Mouse (Mus musculus): ENCODE measurements at regions not wholly inside any gene's neighbourhood (a gene's known extent, or its start where the extent isn't known, plus 50 kb on each side); places are given as distances from the start of the nearest gene placed in this dataset.

DNA sequence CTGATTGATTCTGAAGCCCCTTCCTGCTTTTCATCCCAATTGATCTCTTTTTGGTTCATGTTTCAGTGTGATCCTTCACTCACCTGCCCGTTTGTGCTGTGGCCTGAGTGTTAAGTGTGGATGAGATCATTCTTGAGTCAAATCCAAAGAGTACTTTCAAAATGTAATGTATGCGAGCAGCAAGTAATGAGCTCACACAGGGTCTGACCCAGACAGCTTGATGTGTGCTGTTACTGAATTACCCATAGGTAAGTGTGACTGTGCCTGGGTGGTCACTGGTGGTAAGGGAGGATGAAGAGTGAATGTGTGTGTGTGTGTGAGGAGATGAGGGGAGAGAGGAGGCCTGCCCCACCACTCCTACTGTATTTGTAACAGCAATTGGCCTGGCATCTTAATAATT, 151.4 kb downstream of the Twistnb start:
- ATAC-seq (ENCODE audit: insufficient number of reproducible peaks, insufficient read depth, low FRiP score, low read depth): no peak
- Histone ChIP-seq H3K4me3 (ENCODE audit: low read depth, low read length) (no peak overlapping the region), H3K9ac (replicated peaks; ENCODE audit: low read depth, low read length) (no peak overlapping the region), H3K4me1 (ENCODE audit: control insufficient read depth, insufficient read depth, low read length) (no peaks in the 10 kb centered on the region), H3K27me3 (ENCODE audit: control insufficient read depth, insufficient read depth, low read length) (no peaks in the 10 kb centered on the region), H3K36me3 (ENCODE audit: control insufficient read depth, insufficient read depth, low read length) (no peaks in the 10 kb centered on the region), H3K27ac (ENCODE audit: low read length) (no peak overlapping the region), H3K9me3 (ENCODE audit: control insufficient read depth, low read depth, low read length) (no peaks in the 10 kb centered on the region), H3K4me2 (replicated peaks; ENCODE audit: low read depth, low read length) (no peak overlapping the region)
- 62% methylated on average over 2 of the region's 2 CpGs for WGBS

DNA sequence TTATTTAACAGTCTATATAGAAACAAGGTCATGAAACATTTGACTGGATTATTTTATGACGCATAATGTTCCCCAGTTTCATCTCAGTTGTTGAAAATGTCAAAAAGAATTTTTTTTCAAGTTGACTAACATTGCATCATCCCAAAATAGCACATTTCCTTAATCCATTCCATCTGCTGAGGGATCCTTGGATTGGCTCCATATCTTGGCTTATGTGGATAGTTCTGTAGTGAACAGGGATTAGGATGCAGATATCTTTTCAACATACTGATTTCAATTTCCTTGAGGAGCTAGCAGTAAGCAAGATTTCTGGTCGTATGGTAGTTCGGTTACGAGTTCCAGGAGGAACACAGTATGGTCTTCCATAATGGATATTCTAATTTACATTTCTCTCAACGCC, 161.6 kb downstream of the Twistnb start:
- Histone ChIP-seq H3K27ac (ENCODE audit: low read length) (no peak overlapping the region), H3K4me3 (ENCODE audit: low read depth, low read length) (no peak overlapping the region), H3K9me3 (ENCODE audit: control insufficient read depth, low read depth, low read length) (no peaks in the 10 kb centered on the region), H3K36me3 (ENCODE audit: control insufficient read depth, insufficient read depth, low read length) (no peaks in the 10 kb centered on the region), H3K9ac (replicated peaks; ENCODE audit: low read depth, low read length) (no peak overlapping the region), H3K4me1 (ENCODE audit: control insufficient read depth, insufficient read depth, low read length) (no peaks in the 10 kb centered on the region), H3K27me3 (ENCODE audit: control insufficient read depth, insufficient read depth, low read length) (no peaks in the 10 kb centered on the region), H3K4me2 (replicated peaks; ENCODE audit: low read depth, low read length) (no peak overlapping the region)
- WGBS: 68% methylated on average over 5 of the region's 5 CpGs
- no peak for ATAC-seq (ENCODE audit: insufficient number of reproducible peaks, insufficient read depth, low FRiP score, low read depth)

DNA sequence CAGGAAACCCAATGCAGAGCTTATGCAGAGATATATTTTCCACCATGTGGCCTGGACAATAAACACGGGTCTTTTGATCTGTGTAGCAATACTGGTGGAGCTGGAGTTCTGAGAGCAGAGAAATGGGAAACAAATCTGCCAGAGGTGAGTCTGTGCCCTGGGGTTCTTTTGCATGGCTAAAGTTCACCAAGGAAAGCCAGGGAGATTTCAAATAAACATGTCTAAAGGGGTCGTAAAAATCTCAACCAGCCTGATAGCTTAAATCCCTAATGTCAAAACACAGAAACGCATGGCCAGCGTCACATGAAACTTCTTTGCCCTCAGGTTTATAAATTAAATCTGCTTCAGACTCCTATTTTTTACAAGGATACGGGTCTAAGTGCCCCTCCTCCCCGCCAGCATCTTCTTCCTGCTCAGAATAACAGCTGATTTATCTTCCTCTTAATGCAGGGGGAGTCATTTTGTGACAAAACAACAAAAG, 163.0 kb downstream of the Twistnb start:
- Histone ChIP-seq H3K4me3 (ENCODE audit: low read depth, low read length) (peak overlapping the region; percentile 16; the same call in 1 of the 2 replicates), H3K4me1 (ENCODE audit: control insufficient read depth, insufficient read depth, low read length) (no peaks in the 10 kb centered on the region), H3K9ac (replicated peaks; ENCODE audit: low read depth, low read length) (no peak overlapping the region), H3K36me3 (ENCODE audit: control insufficient read depth, insufficient read depth, low read length) (no peaks in the 10 kb centered on the region), H3K4me2 (replicated peaks; ENCODE audit: low read depth, low read length) (peak overlapping the region; percentile 36), H3K9me3 (ENCODE audit: control insufficient read depth, low read depth, low read length) (no peaks in the 10 kb centered on the region), H3K27me3 (ENCODE audit: control insufficient read depth, insufficient read depth, low read length) (no peaks in the 10 kb centered on the region), H3K27ac (ENCODE audit: low read length) (peak overlapping the region; percentile 45; the same call in 1 of the 2 replicates)
- peak; percentile 37; the same call in 1 of the 2 replicates for ATAC-seq (ENCODE audit: insufficient number of reproducible peaks, insufficient read depth, low FRiP score, low read depth)
- WGBS: 14% methylated on average over 6 of the region's 6 CpGs

DNA sequence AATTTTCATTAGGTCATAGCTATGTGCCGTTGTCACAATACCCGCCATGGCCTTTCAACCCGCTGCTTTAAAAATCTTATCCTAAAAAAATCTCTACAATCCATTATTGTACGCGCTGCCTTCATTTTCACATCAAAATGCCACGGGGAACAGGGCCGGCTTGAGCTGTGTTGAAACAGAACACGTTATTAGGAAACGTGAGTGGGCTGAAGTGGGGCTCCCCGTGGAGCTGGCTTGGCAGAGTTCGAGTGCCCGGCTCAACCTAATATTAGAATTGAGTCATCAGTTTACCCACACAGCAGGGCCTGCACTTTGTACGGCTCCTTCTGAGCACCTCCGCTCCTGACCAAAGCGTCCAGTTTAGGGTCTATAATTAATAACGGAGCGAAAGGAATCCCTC, 163.5 kb downstream of the Twistnb start:
- peak overlapping the region; percentile 39; the same call in 1 of the 2 replicates for H3K27ac ChIP-seq (ENCODE audit: low read length)
- peak overlapping the region; percentile 36 for H3K4me2 ChIP-seq (replicated peaks; ENCODE audit: low read depth, low read length)
- no peak for ATAC-seq (ENCODE audit: insufficient number of reproducible peaks, insufficient read depth, low FRiP score, low read depth)
- no peaks in the 10 kb centered on the region for H3K4me1 ChIP-seq (ENCODE audit: control insufficient read depth, insufficient read depth, low read length)
- H3K4me3 ChIP-seq (ENCODE audit: low read depth, low read length): peak overlapping the region; percentile 16; the same call in 1 of the 2 replicates
- no peaks in the 10 kb centered on the region for H3K27me3 ChIP-seq (ENCODE audit: control insufficient read depth, insufficient read depth, low read length)
- no peak overlapping the region for H3K9ac ChIP-seq (replicated peaks; ENCODE audit: low read depth, low read length)
- no peaks in the 10 kb centered on the region for H3K9me3 ChIP-seq (ENCODE audit: control insufficient read depth, low read depth, low read length)
- no peaks in the 10 kb centered on the region for H3K36me3 ChIP-seq (ENCODE audit: control insufficient read depth, insufficient read depth, low read length)
- WGBS: 26% methylated on average over 17 of the region's 17 CpGs

DNA sequence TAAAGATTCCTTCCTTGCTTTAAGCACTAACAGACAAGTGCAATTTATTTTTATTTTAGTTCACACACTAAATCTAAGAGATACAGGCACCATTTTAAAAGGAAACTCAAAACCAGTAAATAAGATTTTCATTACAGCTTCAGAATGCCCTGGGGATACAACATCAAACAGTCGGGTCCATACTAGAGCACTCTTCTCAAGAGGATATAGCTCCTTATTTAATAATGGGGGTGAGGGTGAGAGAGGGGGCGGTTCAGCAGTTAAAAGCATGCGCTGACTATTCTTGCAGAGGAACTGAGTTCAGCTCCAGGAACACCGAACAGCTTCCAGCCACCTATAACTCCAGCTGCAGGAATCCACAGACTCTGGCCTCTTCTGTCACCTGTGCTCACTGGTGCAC, 164.2 kb downstream of the Twistnb start:
- Histone ChIP-seq H3K27me3 (ENCODE audit: control insufficient read depth, insufficient read depth, low read length) (no peaks in the 10 kb centered on the region), H3K4me2 (replicated peaks; ENCODE audit: low read depth, low read length) (no peak overlapping the region), H3K4me1 (ENCODE audit: control insufficient read depth, insufficient read depth, low read length) (no peaks in the 10 kb centered on the region), H3K27ac (ENCODE audit: low read length) (no peak overlapping the region), H3K9me3 (ENCODE audit: control insufficient read depth, low read depth, low read length) (no peaks in the 10 kb centered on the region), H3K4me3 (ENCODE audit: low read depth, low read length) (no peak overlapping the region), H3K36me3 (ENCODE audit: control insufficient read depth, insufficient read depth, low read length) (no peaks in the 10 kb centered on the region), H3K9ac (replicated peaks; ENCODE audit: low read depth, low read length) (no peak overlapping the region)
- ATAC-seq (ENCODE audit: insufficient number of reproducible peaks, insufficient read depth, low FRiP score, low read depth): no peak
- 36% methylated on average over 4 of the region's 4 CpGs for WGBS

DNA sequence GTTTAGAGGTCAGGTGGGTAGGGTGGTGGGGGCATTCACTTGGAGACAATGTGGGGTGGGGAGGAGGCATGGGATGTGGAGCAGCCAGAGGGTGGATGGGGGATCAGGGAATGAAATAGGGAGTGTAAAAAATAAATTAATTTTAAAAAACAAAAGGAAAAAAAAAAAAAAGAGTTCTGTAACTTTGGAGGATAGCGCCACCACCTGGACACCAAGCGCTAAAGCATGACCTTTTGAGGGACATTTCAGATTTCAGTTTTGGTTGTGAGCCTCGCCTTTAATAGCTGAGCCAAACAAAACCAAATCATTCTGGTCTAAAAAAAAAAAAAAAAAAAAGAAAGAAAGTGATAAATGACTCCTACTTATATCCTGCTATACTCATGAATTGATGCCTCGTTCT, 176.0 kb downstream of the Twistnb start:
- Histone ChIP-seq H3K27ac (ENCODE audit: low read length) (no peak overlapping the region), H3K36me3 (ENCODE audit: control insufficient read depth, insufficient read depth, low read length) (no peaks in the 10 kb centered on the region), H3K9me3 (ENCODE audit: control insufficient read depth, low read depth, low read length) (no peaks in the 10 kb centered on the region), H3K4me2 (replicated peaks; ENCODE audit: low read depth, low read length) (no peak overlapping the region), H3K4me1 (ENCODE audit: control insufficient read depth, insufficient read depth, low read length) (peaks cover 6% of the 10 kb centered on the region; the same call in 1 of the 2 replicates), H3K9ac (replicated peaks; ENCODE audit: low read depth, low read length) (no peak overlapping the region), H3K4me3 (ENCODE audit: low read depth, low read length) (no peak overlapping the region), H3K27me3 (ENCODE audit: control insufficient read depth, insufficient read depth, low read length) (no peaks in the 10 kb centered on the region)
- no peak for ATAC-seq (ENCODE audit: insufficient number of reproducible peaks, insufficient read depth, low FRiP score, low read depth)
- 59% methylated on average over 4 of the region's 4 CpGs for WGBS

DNA sequence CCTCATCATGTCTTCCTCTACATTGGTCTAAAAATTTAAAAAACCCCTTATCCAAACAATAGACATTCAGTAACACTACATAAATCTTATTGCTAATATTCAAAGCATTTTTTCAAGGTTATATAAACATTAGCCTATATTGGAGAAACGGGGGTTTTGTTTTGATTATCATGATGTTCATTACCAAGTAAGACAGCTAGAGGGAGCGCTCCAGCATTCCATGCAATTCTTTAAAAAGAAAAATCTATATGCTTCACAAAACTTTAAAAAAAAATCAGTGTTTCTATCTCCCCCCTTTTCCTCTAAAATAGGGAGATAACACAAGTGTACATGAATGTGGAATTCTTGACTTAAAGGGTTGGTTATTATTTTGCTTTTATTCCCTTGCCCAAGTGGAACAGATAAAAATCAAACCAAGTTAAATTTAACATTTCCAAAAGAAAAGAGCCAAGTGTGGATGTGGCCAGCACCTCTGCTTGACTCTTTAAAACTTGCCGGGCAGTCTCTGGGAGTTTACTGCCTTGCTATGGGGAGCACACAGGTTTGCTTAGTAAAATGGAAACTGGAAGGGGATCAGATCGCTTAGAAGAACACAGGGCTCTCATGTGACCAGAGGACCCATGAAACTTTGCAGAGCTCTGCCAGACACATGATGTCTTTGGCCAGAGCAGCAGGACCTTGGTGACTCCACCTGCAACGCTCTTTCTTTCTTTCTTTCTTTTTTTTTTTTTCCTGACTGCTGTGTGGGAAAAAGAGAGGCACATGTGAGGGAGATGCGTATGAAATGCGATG, 178.6 kb downstream of the Twistnb start:
- Histone ChIP-seq H3K4me2 (replicated peaks; ENCODE audit: low read depth, low read length) (no peak overlapping the region), H3K36me3 (ENCODE audit: control insufficient read depth, insufficient read depth, low read length) (no peaks in the 10 kb centered on the region), H3K27me3 (ENCODE audit: control insufficient read depth, insufficient read depth, low read length) (no peaks in the 10 kb centered on the region), H3K9me3 (ENCODE audit: control insufficient read depth, low read depth, low read length) (no peaks in the 10 kb centered on the region), H3K4me1 (ENCODE audit: control insufficient read depth, insufficient read depth, low read length) (peaks cover 6% of the 10 kb centered on the region; the same call in 1 of the 2 replicates), H3K9ac (replicated peaks; ENCODE audit: low read depth, low read length) (no peak overlapping the region), H3K4me3 (ENCODE audit: low read depth, low read length) (no peak overlapping the region), H3K27ac (ENCODE audit: low read length) (no peak overlapping the region)
- 58% methylated on average over 7 of the region's 7 CpGs for WGBS
- no peak for ATAC-seq (ENCODE audit: insufficient number of reproducible peaks, insufficient read depth, low FRiP score, low read depth)

DNA sequence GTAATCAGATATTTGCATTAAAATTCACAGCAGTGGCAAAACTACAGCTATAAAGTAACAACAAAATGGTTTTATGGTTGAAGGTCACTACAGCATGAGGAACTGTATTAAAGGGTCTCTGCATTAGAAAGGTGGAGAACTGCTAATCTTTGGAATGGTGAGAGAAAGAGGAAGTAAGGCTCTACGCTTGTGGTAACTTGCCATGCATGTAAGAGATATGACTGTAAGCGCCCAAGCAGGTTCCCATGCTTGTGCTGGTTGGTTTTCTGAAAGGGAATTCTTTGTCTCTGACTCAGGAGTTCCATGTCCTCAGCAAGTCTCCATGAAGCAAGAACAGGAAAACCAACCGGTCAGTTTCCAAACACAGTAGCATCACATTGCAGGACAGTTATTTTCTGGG, 182.9 kb downstream of the Twistnb start:
- Histone ChIP-seq H3K4me2 (replicated peaks; ENCODE audit: low read depth, low read length) (no peak overlapping the region), H3K36me3 (ENCODE audit: control insufficient read depth, insufficient read depth, low read length) (no peaks in the 10 kb centered on the region), H3K27ac (ENCODE audit: low read length) (no peak overlapping the region), H3K9me3 (ENCODE audit: control insufficient read depth, low read depth, low read length) (no peaks in the 10 kb centered on the region), H3K4me1 (ENCODE audit: control insufficient read depth, insufficient read depth, low read length) (peaks cover 6% of the 10 kb centered on the region; the same call in 1 of the 2 replicates), H3K27me3 (ENCODE audit: control insufficient read depth, insufficient read depth, low read length) (no peaks in the 10 kb centered on the region), H3K4me3 (ENCODE audit: low read depth, low read length) (no peak overlapping the region), H3K9ac (replicated peaks; ENCODE audit: low read depth, low read length) (no peak overlapping the region)
- 76% methylated on average over 3 of the region's 3 CpGs for whole genome bisulfite sequencing
- ATAC-seq (ENCODE audit: insufficient number of reproducible peaks, insufficient read depth, low FRiP score, low read depth): no peak
